Mouse (Mus musculus) lung, postnatal 25 days (tissue): ENCODE measurements around the gene Ptpn14.

Experiments used
- DNase-seq: peaks from one replicate; pipeline ENCODE4 v3.0.0; 2022; ENCODE audit warnings: low spot score

Gene Ptpn14

DNA sequence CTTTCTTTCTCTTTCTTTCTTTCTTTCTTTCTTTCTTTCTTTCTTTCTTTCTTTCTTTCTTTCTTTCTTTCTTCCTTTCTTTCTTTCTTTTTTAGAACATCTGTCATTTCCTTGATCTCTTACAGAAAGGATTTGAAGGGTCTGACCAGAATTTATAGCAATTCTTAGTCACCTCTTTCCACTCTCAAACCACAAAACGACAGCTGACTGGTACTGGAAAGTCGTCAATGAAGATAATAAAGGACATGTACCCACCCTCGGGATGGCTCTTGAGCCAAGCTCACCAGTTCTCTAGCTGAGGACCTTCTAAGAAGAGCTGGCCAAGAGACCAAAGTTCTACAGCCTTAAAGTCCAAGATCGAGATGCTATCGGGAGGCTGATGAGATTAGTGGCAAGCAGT lies 9.5 kb upstream of the Ptpn14 start:
- no peak for DNase-seq

DNA sequence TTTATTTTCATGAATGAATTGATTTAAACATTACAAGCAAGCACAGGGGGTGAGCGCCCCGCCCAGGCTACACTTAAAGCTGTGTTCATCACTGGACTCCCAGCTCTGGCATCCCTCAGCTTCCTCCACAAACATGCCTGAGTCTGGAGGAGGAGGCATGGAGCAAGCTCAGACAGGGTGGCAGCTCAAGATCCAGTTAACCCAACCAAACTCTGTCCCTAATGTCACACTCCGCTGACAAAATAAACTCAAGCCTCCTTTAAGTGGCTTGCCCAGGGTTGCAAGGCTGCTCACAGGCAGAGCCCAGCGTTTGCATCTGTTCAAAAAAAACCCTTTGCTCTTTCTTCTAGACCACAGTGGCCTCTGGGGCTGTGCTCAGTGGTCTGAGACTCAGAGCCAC lies 1.9 kb upstream of the Ptpn14 start:
- DNase-seq = no peak

DNA sequence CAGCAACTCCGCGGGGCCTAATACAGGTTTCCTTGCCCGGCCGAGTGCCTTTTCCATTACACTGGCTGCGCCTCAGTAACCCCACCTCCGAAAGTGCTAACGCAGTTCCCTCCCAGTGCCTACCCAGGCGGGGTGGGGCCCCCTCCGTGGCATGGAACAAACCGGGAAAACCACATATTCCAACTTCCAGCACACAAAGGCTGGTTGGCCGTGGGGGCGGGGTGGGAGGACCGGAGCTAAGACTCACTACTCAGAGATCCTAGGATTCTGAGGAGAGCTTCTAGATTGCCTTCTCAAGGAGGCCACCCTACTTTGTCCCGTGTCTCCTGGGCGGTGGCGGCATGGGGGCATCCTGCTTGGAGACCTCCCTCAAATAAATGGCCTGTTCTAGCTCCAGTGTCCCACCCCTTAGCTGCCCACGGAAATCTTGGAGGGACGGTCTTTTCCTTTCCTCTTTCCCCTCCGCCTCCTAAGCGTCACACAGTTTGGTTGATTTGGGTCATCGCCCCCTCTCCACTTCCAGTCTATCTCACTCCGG lies 653 bp upstream of the Ptpn14 start:
- DNase-seq = peak; percentile 91

DNA sequence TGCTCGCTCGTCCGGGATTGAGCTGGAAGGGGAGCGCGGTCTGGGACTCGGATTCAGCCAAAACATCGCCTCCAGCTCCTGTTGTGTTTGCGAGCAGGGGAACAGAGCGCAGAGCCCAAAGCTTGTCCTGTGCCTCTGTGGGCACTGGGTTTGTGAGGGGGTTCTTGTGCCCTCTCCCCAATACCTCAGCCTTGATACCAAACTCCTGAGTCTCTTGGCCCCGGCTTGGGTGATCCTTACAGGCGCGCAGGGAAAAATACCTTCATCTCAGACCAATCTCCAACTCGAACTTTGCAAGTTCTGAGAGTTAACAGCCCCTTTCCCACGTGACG lies 682 bp downstream of the Ptpn14 start:
- no peak for DNase-seq

DNA sequence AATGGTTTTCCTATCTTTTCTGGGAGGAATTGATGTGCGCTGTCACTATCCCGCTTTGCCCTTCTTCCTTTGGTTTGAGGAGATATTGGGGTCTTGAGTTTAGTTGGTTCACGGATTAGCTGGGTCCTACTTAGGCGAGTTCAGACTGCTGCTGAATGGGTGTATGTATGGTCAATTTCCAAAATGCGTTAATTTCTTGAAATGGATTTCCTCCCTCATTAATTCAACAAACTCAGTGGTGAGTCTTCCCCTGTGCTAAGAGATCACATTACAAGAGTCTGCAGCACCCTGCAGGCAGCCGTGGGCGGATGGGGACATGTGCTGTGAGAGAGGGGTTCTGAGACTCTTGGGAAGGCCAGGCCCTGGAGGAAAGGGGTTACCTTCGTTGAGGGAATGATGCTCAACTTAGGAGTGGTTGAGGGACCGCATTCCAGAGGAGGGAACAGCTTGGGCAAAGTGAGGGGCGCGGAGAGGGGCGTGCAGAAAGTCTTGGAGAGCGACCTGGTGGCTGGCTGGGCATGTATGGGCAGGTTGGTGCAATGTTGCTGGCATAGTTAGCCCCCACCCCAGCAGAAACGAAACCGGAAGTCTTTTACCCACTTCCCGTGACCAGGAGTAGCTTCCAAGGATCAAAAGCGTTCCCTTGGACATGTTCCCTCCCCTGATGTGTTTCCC lies 1.2 kb downstream of the Ptpn14 start:
- DNase-seq = no peak

DNA sequence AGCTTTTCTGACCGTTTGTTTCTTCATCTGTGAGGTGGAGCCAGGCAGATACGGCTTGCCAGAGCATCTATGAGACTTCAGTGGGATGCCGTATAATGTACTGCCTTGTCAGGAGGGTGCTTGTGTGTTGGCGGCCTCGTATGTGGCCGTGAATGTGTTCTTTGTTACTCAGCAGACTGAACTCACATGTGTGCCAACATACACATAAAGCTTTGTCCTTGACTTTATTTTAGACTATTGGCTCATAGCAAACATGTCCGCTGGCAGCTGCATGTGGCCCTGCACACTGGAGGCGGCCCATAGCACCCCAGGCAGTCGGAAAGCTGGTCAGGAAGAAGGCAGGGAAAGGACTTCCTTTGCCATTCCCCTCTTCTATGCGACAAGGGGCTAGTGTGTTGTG lies 3.6 kb downstream of the Ptpn14 start:
- DNase-seq = no peak

DNA sequence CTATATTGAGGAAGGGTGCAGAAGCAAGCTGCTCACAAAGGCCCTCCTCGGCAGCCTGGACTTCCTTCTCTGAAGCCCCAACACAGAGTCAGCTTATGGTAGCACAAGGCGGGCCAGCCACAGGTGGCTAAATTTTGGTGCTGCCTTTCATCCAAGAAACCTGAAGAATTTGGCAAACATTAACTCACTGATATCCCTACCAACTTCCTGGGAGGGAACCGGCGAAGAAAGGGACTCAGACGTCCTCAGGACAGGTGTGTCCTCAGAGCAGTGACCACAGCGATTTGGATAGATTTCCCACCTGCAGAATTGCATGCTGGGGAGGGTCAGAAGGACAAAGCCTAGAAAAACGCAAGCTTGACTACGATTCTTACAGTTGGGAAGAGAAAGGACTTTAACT lies 4.1 kb downstream of the Ptpn14 start:
- DNase-seq = no peak

DNA sequence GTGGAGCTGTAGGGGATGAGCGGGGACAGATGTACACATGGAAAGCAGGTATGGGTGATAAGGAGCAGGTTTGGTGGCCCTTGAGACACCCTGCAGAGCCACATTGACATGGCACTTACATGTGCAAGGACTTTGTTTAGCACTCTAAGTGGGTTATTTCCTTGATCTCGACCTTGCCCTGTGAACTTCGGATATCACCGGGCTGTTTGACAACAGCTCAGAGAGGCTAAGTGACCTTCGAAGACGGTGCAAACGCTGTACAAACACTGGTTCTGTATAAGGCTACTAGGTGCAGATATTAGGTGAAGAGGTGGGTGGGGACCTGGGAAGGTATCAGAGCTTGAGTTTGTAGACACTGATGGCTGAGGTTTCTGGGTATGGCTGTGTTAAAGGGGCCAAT lies 12.0 kb downstream of the Ptpn14 start:
- DNase-seq = no peak

DNA sequence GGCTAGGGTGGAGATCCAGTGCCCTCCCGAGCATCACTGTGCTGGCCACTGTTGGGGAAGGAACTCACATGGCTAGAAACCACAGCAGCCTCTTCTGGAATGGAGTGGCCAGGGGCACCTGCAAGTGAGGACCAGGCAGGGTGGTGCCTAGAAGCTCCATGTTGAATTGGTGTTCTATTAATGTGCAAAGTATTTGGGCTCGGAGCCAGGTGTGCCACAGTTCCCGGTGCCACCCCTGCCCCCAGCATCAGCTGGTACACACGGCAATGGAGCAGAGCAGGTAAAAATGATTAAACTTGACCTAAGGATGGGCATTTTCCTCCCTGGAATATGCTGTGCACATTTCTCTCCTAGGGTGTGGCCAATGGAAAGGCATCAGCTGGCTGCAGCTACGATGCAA lies 14.0 kb downstream of the Ptpn14 start:
- DNase-seq = no peak

DNA sequence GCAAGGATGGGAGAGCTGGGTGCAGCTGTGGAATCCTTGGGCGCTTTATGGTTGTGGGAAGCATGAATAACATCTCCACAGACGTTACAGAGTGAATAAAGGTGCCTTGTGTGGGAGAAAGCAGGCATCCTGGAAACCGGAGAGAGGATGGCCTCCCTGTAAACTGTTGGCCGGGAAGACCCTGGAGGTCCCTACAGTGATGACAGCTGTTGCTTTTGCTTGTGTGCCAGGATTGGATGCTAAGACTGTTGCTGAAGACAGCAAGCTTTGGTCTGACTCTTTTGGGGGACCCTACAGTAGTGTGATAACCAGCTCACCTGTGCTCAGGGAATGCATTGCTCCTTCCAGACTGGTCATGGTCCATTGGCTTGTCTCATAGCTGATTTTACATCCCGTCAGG lies 15.1 kb downstream of the Ptpn14 start:
- DNase-seq = no peak

DNA sequence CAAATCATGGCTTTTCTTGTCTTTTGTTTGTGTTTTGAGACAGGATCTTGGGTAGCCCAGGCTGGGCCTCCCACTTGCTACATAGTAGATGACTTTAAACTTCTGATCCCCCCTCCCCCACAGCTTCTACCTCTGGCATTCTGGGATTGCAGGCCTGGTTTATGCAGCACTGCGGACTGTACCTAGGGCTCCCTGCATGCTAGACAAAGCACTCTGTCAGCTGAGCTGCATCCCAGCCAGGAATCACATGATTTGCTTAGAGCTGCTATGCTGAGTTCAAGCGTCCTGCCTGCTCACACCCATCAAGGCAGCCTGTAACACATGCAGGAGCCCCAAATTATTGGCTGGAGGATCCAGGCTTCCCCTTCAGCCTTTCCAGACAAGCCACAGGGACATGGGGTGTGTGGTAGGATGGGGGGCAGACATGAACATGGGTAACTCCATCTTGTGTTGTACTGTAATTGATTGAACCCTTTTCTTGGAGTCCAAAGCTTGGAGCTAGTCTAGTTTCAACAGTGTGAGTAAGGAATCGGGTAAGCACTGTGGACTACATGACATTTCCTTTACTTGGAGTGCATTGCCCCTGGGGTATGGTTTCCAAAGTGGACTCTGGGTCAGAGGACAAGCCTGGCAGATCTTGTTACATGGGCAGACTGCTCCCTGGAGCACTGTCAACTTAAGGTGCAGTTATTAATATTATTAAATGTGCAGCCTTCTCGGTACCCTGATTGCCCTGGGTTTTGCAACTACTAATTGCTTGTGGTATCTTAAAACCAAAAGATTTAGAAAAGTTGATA lies 17.0 kb downstream of the Ptpn14 start:
- no peak for DNase-seq

DNA sequence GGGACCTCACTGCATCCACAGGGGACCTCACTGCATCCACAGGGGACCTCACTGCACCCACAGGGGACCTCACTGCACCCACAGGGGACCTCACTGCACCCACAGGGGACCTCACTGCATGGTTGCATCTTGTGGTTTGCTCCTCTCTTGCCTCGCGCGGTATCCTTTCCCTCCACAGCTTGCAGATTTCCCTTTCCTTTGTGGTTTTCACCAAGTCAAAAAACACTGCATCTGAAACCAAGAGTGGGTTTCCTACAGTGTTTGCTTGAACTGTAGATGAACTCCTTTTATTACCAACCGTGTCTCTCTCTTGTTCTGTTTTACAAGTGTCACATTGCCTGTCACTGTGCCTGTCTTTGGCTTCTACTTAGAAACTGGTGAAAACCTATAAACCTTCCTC lies 18.5 kb downstream of the Ptpn14 start:
- no peak for DNase-seq

DNA sequence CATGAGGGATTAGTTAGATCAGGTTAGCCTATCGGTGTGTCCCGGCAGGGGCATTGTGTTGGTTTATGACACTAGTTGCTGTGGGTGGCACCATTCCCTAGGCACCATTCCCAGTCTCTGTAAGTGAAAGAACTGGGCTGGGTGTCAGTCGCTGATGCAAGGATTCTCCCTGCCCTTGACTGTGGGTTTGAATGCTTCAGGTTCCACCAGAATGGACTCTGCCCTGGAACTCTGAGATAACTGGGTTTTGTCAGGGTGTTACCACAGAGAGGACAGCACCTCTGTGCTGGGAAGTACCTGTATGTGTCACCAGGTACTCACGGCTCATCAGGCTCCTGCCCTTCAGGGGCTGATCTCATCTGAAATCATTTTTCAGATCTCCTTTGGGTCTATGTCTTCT lies 21.7 kb downstream of the Ptpn14 start:
- DNase-seq = no peak

DNA sequence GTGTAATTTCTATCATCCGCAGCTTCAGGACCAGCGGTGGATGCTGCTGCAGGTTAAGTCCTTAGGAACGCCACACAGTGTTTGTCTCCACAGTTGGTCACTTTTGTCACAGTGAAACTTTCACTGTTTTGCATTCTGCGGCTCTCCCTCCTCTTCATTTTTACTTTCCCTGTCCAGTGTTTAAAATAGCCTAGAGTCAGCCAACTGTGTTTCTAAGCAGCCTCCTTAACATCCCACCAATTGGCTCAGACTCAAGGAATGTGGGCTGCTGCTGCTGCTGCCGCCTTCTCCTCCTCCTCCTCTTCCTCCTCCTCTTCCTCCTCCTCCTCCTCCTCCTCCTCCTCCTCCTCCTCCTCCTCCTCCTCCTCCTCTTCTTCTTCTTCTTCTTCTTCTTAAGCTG lies 22.2 kb downstream of the Ptpn14 start:
- DNase-seq = no peak

DNA sequence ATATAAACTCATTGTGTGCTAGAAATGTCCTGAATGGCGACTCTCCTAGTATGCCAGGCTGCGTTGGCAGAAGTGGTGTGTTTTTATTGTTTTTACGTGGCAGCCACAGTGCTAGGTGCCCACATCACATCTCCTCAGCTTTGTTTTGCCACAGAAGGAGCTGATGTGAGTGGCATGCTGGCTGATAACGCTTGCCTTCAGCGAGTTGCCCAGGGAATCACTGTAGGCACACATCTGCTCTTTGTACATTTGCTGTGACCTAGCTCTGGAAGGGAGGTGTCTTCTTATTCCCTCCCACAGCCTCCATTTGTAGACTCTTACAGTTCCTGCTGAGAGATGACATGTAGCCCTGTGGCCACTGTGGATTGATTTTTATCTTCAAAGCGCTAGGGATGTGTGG lies 24.2 kb downstream of the Ptpn14 start:
- DNase-seq = no peak

DNA sequence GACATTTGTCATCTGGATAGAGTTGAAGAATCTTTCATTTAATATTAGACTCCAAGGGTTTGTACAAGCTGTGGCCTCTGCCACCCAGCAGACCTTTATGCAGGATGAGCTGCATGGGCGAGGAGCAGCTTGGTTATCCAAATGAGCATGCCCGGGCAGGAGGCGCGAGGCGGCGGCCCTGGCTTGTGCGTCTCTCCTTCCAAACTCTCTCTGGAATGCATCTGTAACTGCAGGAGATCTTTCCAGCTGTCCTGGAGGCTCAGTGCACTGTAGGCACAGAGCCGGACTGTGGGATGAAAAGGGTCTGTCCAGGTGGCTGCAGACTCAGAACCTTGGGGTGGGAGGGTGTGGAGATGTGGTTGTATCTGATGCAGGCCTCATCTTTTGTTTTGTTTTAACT lies 27.0 kb downstream of the Ptpn14 start:
- no peak for DNase-seq

DNA sequence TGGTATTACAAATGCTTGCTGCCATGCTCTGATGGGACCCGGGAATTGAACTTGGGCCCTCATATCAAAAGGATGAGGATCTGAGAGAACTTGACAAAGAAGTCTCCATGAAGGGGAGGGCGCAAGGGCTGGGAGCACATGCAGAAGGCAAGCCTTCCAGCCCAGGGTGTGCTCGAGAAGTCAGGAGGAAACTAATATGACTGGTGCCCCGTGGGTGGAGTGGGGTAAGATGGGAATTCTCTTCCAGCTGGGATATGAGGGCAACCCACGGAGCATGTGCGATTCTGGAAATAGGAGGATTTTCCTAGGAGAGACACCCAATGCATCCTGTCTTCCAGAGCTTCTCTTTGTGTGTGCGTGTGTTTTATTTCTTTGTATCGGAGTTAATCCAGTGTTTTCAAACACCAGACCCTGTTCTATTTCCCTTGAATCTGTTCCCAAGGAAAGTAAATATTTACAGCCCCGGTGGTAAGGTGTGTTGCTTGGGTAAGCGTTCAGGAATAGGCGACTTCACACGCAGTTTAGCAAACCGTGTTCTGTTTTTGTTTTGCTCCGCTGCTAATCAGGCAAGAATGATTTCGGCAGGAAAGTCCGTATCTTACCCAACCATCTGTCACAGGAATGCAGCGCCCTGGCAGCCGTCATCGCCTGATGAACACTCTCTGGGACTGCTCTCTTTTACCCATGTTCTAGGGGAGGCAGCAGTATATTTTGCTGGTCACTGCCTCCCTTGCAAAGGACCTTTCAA lies 28.4 kb downstream of the Ptpn14 start:
- peak; percentile 36 for DNase-seq

DNA sequence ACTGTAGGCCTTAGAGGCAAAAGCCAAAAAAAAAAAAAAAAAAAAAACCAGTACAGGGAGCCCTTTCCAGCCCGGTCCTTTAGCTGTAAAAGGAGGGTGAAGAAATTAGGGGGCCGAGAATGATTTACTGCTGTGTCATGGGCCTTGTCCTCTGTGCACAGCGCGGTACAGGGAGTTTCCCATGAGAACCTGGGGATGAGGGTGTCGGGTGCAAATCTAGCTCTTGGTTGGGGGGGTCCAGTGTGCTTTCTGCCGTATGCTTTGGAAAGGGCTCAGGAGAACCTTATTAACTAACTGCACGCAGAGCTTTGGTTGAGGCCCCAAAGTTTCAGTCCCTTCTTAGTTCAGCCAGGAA lies 29.0 kb downstream of the Ptpn14 start:
- DNase-seq = no peak

DNA sequence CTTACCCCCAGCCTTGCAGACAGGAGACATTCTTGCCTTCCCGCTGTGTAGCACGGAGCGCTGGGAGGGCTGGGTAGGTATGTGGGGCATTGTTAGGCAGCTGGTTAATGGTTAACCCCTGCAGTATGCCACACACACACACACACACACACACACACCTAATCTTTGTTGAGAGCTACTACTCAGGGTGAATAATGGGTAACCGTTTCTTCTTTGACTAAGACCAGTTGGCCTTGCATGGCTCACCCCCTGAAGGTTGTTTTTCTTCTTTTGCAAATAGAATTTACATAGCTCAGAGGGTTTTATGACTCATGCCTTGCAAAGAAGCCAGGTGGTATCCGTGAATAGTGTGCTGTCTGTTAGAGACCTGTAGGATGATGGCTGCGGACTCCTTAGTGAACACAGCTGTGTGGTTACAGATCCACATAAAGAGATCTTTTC lies 33.5 kb downstream of the Ptpn14 start:
- no peak for DNase-seq

DNA sequence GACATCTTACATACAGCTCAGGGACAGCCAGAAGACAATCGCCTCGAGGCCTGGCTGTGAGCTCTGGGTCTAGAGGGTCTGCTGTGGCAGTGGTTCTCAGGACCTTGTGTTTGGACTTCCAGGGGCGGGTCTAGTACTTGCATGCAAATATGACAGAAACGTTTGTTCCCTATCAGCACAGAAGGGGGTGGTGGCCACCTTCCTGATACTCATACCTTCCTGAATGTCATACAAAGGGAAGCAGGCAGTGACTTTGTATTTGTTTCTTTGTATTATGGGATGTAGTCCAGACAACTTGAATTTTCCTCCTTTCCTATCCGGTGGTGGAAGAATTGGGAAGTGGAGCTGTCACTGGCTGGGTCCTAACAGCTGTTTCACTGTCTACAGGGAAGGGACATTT lies 36.2 kb downstream of the Ptpn14 start:
- peak; percentile 43 for DNase-seq

DNA sequence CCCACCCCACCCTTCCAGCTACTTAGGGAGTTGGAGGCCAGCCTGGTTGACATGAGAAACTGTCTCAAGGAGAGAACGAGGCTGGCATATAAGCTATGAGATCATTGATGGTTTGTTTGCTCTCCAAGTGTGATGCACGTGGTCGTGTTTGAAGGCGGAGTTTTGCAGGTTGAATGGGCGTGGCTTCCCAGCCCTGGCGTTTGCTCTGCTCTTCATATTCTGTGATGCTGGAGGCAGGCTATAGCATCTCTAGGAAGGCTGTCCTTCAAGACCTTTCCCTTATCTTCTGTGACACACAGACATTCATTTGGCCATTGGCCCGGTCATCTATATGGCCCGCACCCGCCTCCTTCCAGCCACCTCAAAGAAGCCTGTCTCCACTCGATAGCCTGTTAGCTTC lies 39.1 kb downstream of the Ptpn14 start:
- DNase-seq = no peak

DNA sequence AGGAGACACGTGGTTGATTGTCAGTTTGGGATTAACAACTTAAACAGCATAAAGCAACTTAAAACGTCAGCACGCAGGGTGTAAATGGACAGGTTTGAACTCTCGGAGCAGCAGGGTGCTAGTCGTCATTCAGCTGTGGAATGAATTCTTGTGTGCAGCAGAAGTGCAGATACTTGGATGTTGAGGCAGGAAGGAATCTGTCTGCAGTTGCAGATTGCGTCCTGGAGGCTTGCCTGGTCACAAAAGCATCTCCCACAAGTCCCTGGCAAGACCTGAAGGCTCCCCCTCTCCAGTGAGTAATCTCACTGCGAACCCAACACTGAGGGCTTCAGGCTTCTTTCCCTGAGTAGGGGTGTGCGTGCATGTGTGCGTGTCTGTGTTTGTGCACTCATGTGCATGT lies 39.8 kb downstream of the Ptpn14 start:
- DNase-seq = no peak

DNA sequence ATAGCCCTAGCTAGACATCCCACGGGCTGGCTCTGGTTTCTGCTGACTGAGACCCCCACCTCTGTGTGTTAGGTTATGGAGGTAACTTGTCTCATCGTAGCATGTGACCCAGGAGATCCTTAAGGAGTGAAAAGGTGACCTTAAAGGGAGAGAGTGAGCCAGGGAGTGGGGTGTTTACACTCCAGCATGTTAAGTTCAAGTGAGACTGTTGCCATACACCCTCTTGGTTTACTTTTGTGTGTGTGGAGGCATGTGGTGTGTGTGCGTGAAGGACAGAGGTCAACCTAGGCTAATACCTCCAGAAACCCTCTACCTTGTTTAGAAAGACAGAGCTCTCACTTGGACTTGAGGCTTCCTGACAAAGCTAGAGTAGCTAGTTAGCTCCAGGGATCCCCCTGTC lies 42.4 kb downstream of the Ptpn14 start:
- no peak for DNase-seq
